Mouse (Mus musculus): Measurements from ENCODE around the gene Mut. TPM values are rescaled to one million over a fixed set of nuclear protein-coding genes. Genes with fewer than 3 reads are reported as not detected.
A peak's percentile ranks its signal among the peaks of the same experiment; 100 is the strongest.

The Mut gene
- polyA plus RNA-seq (2016; fragmentation: Nextera tagmentation; extraction: Ambion mirVana): 29.1 and 33.2 TPM in 2 replicates

- peak within 1 kb of the TSS; percentile 89 for H3K27ac ChIP-seq (replicated peaks)
- no peaks in the 10 kb centered on the region for H3K27me3 ChIP-seq (replicated peaks; ENCODE audit: low read depth, poor library complexity, severe bottlenecking)
- H3K4me3 ChIP-seq: peak within 1 kb of the TSS; percentile 76
- under 1% methylated on average over 50 of the region's 50 CpGs for WGBS
- DNase-seq (ENCODE audit: low spot score): peak; percentile 96
- peaks cover 11% of the 10 kb centered on the region for H3K4me1 ChIP-seq
- no peaks in the 10 kb centered on the region for H3K9me3 ChIP-seq
- peaks cover 44% of the 10 kb centered on the region for H3K36me3 ChIP-seq (replicated peaks)
These were observed at the start of gene Mut, which contains the start of gene Cenpq for GRCm38 (mm10) chr17:40934420-40935231. Mut (plus strand) TSS chr17:40934685. Cenpq (minus strand) TSS chr17:40935047.

DNA sequence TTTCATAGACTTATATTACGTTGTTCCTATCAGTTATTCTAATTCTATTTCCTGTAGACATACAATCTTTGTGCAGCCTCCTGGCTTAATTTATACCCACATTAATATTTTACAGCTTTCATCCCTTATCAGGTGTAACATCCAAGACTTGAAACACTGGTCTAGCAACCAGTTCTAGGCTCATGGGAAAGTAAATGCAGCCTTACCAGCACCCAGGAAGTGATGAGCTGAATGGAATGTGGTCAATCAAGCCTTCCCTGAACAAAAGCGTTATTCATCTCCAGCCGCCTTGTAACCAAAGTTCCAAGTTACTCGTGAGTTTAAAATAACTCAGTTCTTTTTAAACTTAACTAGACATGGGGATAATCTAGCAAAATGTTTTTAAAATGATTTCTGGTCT, 49.3 kb upstream of the Mut start:
- DNase-seq (ENCODE audit: low spot score): no peak
- Histone ChIP-seq H3K4me1 (no peaks in the 10 kb centered on the region), H3K4me3 (no peak overlapping the region), H3K27ac (replicated peaks) (no peak overlapping the region), H3K9me3 (no peaks in the 10 kb centered on the region), H3K36me3 (replicated peaks) (no peaks in the 10 kb centered on the region), H3K27me3 (replicated peaks; ENCODE audit: low read depth, poor library complexity, severe bottlenecking) (no peaks in the 10 kb centered on the region)
- 81% methylated on average over 4 of the region's 4 CpGs for WGBS

DNA sequence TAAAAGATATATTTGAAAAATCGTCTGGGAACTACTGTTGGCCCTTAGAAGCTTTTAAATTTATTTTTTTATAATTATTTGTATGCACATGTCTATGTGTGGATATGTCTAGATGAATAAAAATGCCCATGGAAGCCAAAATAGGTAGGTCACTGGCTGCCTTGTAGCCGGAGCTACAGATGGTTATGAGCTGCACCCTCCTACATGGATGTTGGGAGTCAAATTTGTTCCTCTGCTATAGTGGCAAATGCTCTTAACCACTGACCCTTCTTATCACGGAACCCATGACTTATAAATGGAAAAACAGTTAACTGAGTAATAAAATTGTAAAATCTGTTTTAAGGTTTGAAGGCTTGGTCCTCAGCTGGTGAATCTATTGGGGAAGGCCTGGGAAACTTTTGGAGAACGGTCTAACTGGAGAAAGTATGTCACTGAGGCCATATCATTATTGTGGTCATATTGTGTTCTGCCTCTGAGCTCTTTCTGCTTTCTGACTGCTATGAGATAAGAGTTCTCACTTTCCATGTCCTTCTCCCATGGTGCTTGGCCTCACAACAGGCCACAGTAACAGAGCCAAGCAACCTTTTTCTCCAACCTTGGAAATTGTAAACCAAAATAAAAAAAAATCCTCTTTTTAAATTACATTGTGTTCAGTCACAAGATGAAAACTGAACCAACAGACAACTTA, 46.5 kb upstream of the Mut start:
- Histone ChIP-seq H3K4me3 (no peak overlapping the region), H3K9me3 (no peaks in the 10 kb centered on the region), H3K27me3 (replicated peaks; ENCODE audit: low read depth, poor library complexity, severe bottlenecking) (no peaks in the 10 kb centered on the region), H3K27ac (replicated peaks) (no peak overlapping the region), H3K36me3 (replicated peaks) (no peaks in the 10 kb centered on the region), H3K4me1 (no peaks in the 10 kb centered on the region)
- no peak for DNase-seq (ENCODE audit: low spot score)
- WGBS: 87% methylated on average over 4 of the region's 4 CpGs

DNA sequence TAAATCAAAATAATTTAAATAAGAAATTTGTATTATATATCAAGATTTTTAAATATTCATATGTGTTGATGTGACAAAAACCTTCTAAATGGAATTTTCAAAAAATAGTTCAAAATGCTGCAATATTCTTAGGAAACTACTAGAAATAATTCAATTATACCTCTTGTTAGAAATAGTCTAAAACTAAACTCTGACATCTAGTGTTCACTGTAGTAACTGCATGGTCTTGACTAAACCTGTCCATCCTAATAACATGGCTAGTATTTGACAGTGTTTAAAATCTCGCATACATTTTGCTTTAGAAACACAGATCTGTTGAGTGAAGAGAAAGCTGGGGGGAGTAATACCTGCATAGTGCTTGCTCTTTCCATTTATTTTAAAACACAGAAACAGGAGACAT, 37.6 kb upstream of the Mut start:
- Histone ChIP-seq H3K27ac (replicated peaks) (no peak overlapping the region), H3K36me3 (replicated peaks) (no peaks in the 10 kb centered on the region), H3K27me3 (replicated peaks; ENCODE audit: low read depth, poor library complexity, severe bottlenecking) (no peaks in the 10 kb centered on the region), H3K4me1 (no peaks in the 10 kb centered on the region), H3K9me3 (no peaks in the 10 kb centered on the region), H3K4me3 (no peak overlapping the region)
- DNase-seq (ENCODE audit: low spot score): no peak
- WGBS: 67% methylated on average over 1 of the region's 1 CpGs

DNA sequence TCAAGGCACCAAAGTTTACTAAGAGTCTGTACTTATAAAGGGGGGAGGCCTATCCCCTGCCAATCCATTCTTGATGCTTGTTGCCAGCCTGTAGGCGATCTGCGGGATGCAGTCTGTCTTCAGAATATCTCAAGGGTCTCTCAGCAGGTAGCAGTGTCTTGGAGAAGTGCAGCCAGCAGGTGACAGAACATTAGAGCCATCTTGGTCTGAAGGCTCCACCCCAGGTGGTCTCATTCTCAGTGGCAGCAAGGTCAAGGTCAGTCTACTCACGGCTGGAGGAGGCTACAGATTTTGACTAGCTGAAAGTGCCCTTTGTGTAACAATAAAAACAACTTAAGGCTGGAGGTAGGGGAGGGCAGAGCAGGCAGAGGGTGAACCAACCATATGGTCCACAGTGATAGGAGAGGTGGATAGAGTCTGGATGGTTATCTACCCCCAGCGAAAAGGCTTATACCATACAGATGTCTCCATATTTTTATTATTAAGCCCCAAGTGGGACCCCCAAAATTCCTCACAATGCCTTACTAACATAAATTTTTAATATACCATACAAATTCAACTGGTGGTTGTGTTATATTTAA, 34.6 kb upstream of the Mut start:
- Histone ChIP-seq H3K4me1 (peaks cover 10% of the 10 kb centered on the region), H3K36me3 (replicated peaks) (no peaks in the 10 kb centered on the region), H3K9me3 (no peaks in the 10 kb centered on the region), H3K27ac (replicated peaks) (no peak overlapping the region), H3K27me3 (replicated peaks; ENCODE audit: low read depth, poor library complexity, severe bottlenecking) (no peaks in the 10 kb centered on the region), H3K4me3 (no peak overlapping the region)
- no peak for DNase-seq (ENCODE audit: low spot score)
- WGBS: 40% methylated on average over 4 of the region's 4 CpGs

DNA sequence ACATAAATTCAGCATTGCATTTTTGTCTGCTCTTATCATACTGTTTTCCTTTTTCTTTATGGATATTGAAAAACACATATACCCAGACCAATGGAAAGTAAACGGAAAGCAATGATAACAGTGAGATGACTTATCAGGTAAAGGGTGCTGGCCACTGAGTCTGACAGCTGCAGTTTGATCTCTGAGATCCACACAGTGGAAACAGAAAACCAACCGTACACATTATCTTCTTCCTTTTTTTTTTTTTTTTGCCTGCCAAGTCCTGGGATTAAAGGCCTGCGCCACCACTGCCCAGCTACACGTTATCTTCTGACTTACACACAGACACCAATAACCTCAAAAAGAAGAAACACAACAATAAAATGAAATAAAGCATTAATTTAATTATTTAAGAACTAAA, 31.1 kb upstream of the Mut start:
- Histone ChIP-seq H3K27ac (replicated peaks) (no peak overlapping the region), H3K27me3 (replicated peaks; ENCODE audit: low read depth, poor library complexity, severe bottlenecking) (no peaks in the 10 kb centered on the region)
- 72% methylated on average over 4 of the region's 4 CpGs for WGBS

DNA sequence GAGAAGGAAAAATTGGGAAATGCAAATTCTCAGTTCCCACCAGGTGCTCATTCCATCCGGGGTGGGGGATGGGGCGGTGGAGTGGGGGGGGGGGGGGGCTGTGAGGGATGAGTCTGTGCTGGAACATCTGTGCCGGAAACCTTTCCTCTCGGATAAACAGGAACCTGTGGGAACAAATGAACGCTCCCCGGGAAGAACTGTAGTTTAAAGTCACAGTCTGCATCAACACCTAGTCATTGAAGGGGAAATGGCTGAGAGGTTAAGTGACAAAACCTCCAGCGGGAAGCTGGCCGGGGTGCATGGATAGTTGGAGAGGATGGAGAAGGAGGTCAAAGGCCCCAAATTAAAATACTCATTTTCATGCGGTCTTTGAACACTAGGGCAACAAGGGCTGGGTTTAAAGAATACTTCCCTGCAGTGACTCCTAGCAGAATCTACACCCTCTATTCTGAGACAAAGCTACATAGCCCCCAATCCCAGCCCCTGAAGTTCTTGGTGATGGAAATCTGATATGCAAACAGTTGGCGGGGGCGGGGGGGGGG, 30.4 kb upstream of the Mut start:
- Histone ChIP-seq H3K27me3 (replicated peaks; ENCODE audit: low read depth, poor library complexity, severe bottlenecking) (no peaks in the 10 kb centered on the region), H3K9me3 (no peaks in the 10 kb centered on the region), H3K4me1 (peaks cover 12% of the 10 kb centered on the region), H3K4me3 (peak overlapping the region; percentile 38), H3K36me3 (replicated peaks) (no peaks in the 10 kb centered on the region), H3K27ac (replicated peaks) (no peak overlapping the region)
- WGBS: 8% methylated on average over 11 of the region's 11 CpGs
- DNase-seq (ENCODE audit: low spot score): peak; percentile 10

More for the DNA sequence above, 31.1 kb upstream of the Mut start:
- Histone ChIP-seq H3K4me3 (no peak overlapping the region), H3K36me3 (replicated peaks) (no peaks in the 10 kb centered on the region), H3K9me3 (no peaks in the 10 kb centered on the region), H3K4me1 (peaks cover 12% of the 10 kb centered on the region)
- no peak for DNase-seq (ENCODE audit: low spot score)

DNA sequence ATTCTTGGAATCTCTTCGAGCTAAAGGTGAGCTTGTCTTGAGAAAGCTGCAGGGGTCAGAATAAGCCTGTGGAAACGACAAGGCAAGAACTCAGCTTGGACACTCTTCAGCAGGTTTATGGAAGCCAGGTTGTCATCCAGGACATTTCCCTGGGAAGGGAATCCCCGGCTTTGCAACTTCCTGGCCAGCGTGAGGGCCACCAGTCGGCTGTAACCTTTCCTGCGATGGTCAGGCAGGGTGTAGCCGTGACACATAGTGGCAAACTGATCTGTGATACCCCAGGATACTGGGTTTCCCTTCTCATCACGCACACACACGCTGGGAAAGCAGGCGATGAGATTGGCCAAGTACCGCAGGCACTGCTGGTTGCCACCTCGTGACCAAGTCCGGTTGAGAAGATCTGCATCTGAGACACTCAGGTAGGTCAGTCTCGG, 29.7 kb upstream of the Mut start:
- Histone ChIP-seq H3K27me3 (replicated peaks; ENCODE audit: low read depth, poor library complexity, severe bottlenecking) (no peaks in the 10 kb centered on the region), H3K27ac (replicated peaks) (no peak overlapping the region), H3K36me3 (replicated peaks) (no peaks in the 10 kb centered on the region), H3K9me3 (no peaks in the 10 kb centered on the region), H3K4me3 (peak overlapping the region; percentile 38), H3K4me1 (peaks cover 12% of the 10 kb centered on the region)
- peak; percentile 20 for DNase-seq (ENCODE audit: low spot score)
- WGBS: 14% methylated on average over 13 of the region's 14 CpGs

GRCm38 (mm10) chr17:40914250-40914649, 20.2 kb upstream of the Mut start, which contains the start of gene Glyatl3:
Glyatl3 (minus strand) TSS chr17:40914350.
- no peak for DNase-seq (ENCODE audit: low spot score)

GRCm38 (mm10) chr17:40915499-40915898, 19.0 kb upstream of the Mut start:
- no peak overlapping the region for H3K4me3 ChIP-seq
- H3K9me3 ChIP-seq: no peaks in the 10 kb centered on the region
- no peaks in the 10 kb centered on the region for H3K36me3 ChIP-seq (replicated peaks)
- no peak overlapping the region for H3K27ac ChIP-seq (replicated peaks)
- H3K4me1 ChIP-seq: no peaks in the 10 kb centered on the region
- no peaks in the 10 kb centered on the region for H3K27me3 ChIP-seq (replicated peaks; ENCODE audit: low read depth, poor library complexity, severe bottlenecking)
- DNase-seq (ENCODE audit: low spot score): no peak
- 84% methylated on average over 2 of the region's 2 CpGs for WGBS

More at GRCm38 (mm10) chr17:40914250-40914649, 20.2 kb upstream of the Mut start, which contains the start of gene Glyatl3:
- no peaks in the 10 kb centered on the region for H3K36me3 ChIP-seq (replicated peaks)
- no peaks in the 10 kb centered on the region for H3K4me1 ChIP-seq
- H3K9me3 ChIP-seq: no peaks in the 10 kb centered on the region
- H3K27me3 ChIP-seq (replicated peaks; ENCODE audit: low read depth, poor library complexity, severe bottlenecking): no peaks in the 10 kb centered on the region
- 95% methylated on average over 2 of the region's 2 CpGs for WGBS
- H3K27ac ChIP-seq (replicated peaks): no peak within 1 kb of the TSS
- H3K4me3 ChIP-seq: no peak within 1 kb of the TSS

DNA sequence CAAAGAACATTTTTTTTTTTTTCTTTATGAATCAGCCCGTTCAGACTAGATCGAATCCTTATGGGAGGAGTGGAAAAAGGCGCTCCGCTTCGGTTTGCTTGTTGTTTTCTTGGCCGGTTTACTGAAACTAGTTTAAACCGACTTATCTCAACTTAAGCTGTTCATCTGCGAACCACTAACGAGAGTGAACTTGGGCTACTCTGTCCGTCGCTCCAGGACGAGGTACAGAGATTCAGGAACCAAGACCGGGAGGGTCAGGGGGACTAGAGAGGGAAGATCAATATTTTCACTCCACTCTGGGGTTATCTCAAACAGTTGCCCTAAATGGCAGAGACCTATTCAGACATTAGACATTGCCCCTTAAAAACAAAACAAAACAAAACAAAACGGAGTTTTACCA, 500 bp upstream of the Mut start:
- no peak for DNase-seq (ENCODE audit: low spot score)
- H3K9me3 ChIP-seq: no peaks in the 10 kb centered on the region

GRCm38 (mm10) chr17:40948518-40948917, 14.0 kb downstream of the Mut start:
- DNase-seq (ENCODE audit: low spot score): no peak
- Histone ChIP-seq H3K27ac (replicated peaks) (no peak overlapping the region), H3K36me3 (replicated peaks) (peaks cover 61% of the 10 kb centered on the region), H3K27me3 (replicated peaks; ENCODE audit: low read depth, poor library complexity, severe bottlenecking) (no peaks in the 10 kb centered on the region), H3K9me3 (no peaks in the 10 kb centered on the region), H3K4me3 (no peak overlapping the region), H3K4me1 (no peaks in the 10 kb centered on the region)
- WGBS: 87% methylated on average over 3 of the region's 3 CpGs

More for the DNA sequence above, 500 bp upstream of the Mut start:
- Histone ChIP-seq H3K36me3 (replicated peaks) (peaks cover 47% of the 10 kb centered on the region), H3K4me1 (peaks cover 11% of the 10 kb centered on the region), H3K4me3 (peak overlapping the region; percentile 76), H3K27ac (replicated peaks) (peak overlapping the region; percentile 89), H3K27me3 (replicated peaks; ENCODE audit: low read depth, poor library complexity, severe bottlenecking) (no peaks in the 10 kb centered on the region)
- WGBS: 1% methylated on average over 14 of the region's 14 CpGs
